ENCODE assay signal across 11 mouse cellular contexts in genomic region chr8:55025851-55026660, GRCm38 (mm10).
DNase-seq lines count a peak whose midpoint lies in the region; ATAC-seq and TF ChIP-seq lines count a peak whose summit lies in the region.
"Had no signal": no experiment of that assay in that cellular context is flagged by ENCODE, and none has a peak within 500 bp of the region (broad histone marks: within the 10 kb centered on the region; RNA-seq: fewer than 3 reads in every experiment).

No protein-coding gene starts in this region.

- peak overlapping the region; percentile 53 for H3K4me2 ChIP-seq in forebrain, embryonic 13.5 days

- DNase-seq in layer of hippocampus, adult 2 months (ENCODE audit: low spot score in 2 of 2), result no peak
- no peak for DNase-seq in layer of hippocampus, postnatal 14 days (ENCODE audit: low spot score in 2 of 2)
- peak; percentile 34 for DNase-seq in midbrain, embryonic 10.5 days (ENCODE audit: low spot score)
- peak; percentile 22 for DNase-seq in telencephalon, adult 2 months (ENCODE audit: low read depth, low spot score)
- DNase-seq in right cerebral cortex, postnatal 25 days, result no peak
- no peak for DNase-seq in lung, adult 18-20 months
- DNase-seq: adrenal gland, adult 8-10 months had no signal

- H3K27ac ChIP-seq in layer of hippocampus, adult 2 months, result peak overlapping the region; percentile 85
- peak overlapping the region; percentile 95 for H3K27ac ChIP-seq in forebrain, embryonic 13.5 days
- peak overlapping the region; percentile 87 for H3K27ac ChIP-seq in midbrain, embryonic 10.5 days (replicated peaks)
- H3K27ac ChIP-seq: heart, embryonic 10.5 days; liver, embryonic 14.5 days had no signal

- no peaks in the 10 kb centered on the region for H3K9me3 ChIP-seq in forebrain, embryonic 13.5 days (replicated peaks)
- H3K9me3 ChIP-seq in midbrain, embryonic 10.5 days (replicated peaks), result no peaks in the 10 kb centered on the region
- H3K9me3 ChIP-seq: heart, embryonic 10.5 days; megakaryocyte, embryonic 14.5 days had no signal

- no peaks in the 10 kb centered on the region for H3K27me3 ChIP-seq in forebrain, embryonic 13.5 days
- no peaks in the 10 kb centered on the region for H3K27me3 ChIP-seq in midbrain, embryonic 10.5 days (ENCODE audit: low read depth, poor library complexity, severe bottlenecking)
- H3K27me3 ChIP-seq: megakaryocyte, embryonic 14.5 days had no signal

- peak overlapping the region; percentile 19 for H3K4me3 ChIP-seq in layer of hippocampus, adult 2 months
- H3K4me3 ChIP-seq in forebrain, embryonic 13.5 days, result peak overlapping the region; percentile 15; the same call in 1 of the 2 replicates
- peak overlapping the region; percentile 36 for H3K4me3 ChIP-seq in midbrain, embryonic 10.5 days
- H3K4me3 ChIP-seq: heart, embryonic 10.5 days; megakaryocyte, embryonic 14.5 days had no signal

- 13% methylated on average over 10 of the region's 10 CpGs for WGBS in forebrain, embryonic 13.5 days
- WGBS in midbrain, embryonic 10.5 days, result 44% methylated on average over 10 of the region's 10 CpGs

- no peak for TF ChIP-seq CTCF in layer of hippocampus, adult 2 months (conservative IDR thresholded peaks at IDR 0.05)

- no peaks in the 10 kb centered on the region for H3K36me3 ChIP-seq in forebrain, embryonic 13.5 days (ENCODE audit: poor library complexity, severe bottlenecking)
- no peaks in the 10 kb centered on the region for H3K36me3 ChIP-seq in midbrain, embryonic 10.5 days
- H3K36me3 ChIP-seq: heart, embryonic 10.5 days had no signal

- peaks cover 16% of the 10 kb centered on the region for H3K4me1 ChIP-seq in forebrain, embryonic 13.5 days
- peaks cover 29% of the 10 kb centered on the region for H3K4me1 ChIP-seq in midbrain, embryonic 10.5 days
- H3K4me1 ChIP-seq: heart, embryonic 10.5 days; megakaryocyte, embryonic 14.5 days had no signal

- H3K9ac ChIP-seq in forebrain, embryonic 13.5 days, result peak overlapping the region; percentile 56
- H3K9ac ChIP-seq: liver, embryonic 14.5 days had no signal

- peak; percentile 78 for ATAC-seq in forebrain, embryonic 13.5 days

Comparison
In these comparisons a context has a peak if more than half of its experiments do, and no peak if none do; other contexts are left out.
1. DNase-seq: peak in midbrain, embryonic 10.5 days (single experiment) and telencephalon, adult 2 months (single experiment); none in layer of hippocampus, adult 2 months (0 of 2), layer of hippocampus, postnatal 14 days (0 of 2), right cerebral cortex, postnatal 25 days (single experiment) and lung, adult 18-20 months (0 of 2).
2. Peak in every context shown above with its lines, with median percentiles within 50 percentile points of each other: H3K27ac ChIP-seq and H3K4me3 ChIP-seq.